Mouse (Mus musculus) kidney, adult 11 months (tissue): ENCODE results near the gene Cpxm2.

Source experiments
- DNase-seq: peaks from one replicate; pipeline ENCODE4 v3.0.0; 2022

Gene Cpxm2

GRCm38 (mm10) chr7:132015193-132015592 lies 139.3 kb downstream of the Cpxm2 start:
- no peak for DNase-seq

- DNase-seq: no peak
Measured at GRCm38 (mm10) chr7:132013970-132014369, 140.6 kb downstream of the Cpxm2 start.

GRCm38 (mm10) chr7:132012969-132013679 lies 141.4 kb downstream of the Cpxm2 start:
- DNase-seq: no peak

- DNase-seq: no peak
Measured at GRCm38 (mm10) chr7:132009002-132009401, 145.5 kb downstream of the Cpxm2 start.

GRCm38 (mm10) chr7:132005996-132006696 lies 148.4 kb downstream of the Cpxm2 start:
- no peak for DNase-seq

- DNase-seq: no peak
Measured at GRCm38 (mm10) chr7:131992873-131993272, 161.7 kb downstream of the Cpxm2 start.

GRCm38 (mm10) chr7:131992226-131992625 lies 162.3 kb downstream of the Cpxm2 start:
- DNase-seq: no peak

GRCm38 (mm10) chr7:131989056-131989455 lies 165.5 kb downstream of the Cpxm2 start:
- DNase-seq: no peak
